Mouse (Mus musculus) right cerebral cortex, postnatal 14 days (tissue): ENCODE measurements around the gene Alk.
A peak's percentile ranks its signal among the peaks of the same experiment; 100 is the strongest.

Experiments
- DNase-seq: peaks from one replicate; pipeline ENCODE4 v3.0.0; 2022

Gene Alk

GRCm38 (mm10) chr17:72250482-72251405, 353.7 kb downstream of the Alk start:
- no peak for DNase-seq

DNA sequence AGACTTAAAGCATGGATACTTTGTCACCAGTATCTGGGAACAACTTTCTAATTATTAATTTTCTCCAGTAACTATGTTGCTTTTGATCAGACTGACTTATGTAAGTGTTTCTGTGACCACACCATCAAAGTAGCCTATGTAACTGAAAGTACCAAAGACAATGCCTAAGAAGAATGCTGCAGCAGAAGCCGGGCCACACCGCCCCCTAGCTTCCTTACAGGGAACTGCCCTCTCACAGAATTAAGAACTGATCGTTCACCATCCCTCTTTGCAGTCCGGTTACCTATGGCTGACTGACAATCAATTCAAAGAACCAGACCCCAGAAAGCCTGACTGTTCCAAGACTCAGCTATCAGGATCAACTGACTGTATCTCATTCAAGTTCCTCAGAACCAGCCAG, 362.4 kb downstream of the Alk start:
- DNase-seq, result peak; percentile 17

GRCm38 (mm10) chr17:72237315-72237714, 367.1 kb downstream of the Alk start:
- peak; percentile 53 for DNase-seq

GRCm38 (mm10) chr17:72230891-72231290, 373.5 kb downstream of the Alk start:
- no peak for DNase-seq

DNA sequence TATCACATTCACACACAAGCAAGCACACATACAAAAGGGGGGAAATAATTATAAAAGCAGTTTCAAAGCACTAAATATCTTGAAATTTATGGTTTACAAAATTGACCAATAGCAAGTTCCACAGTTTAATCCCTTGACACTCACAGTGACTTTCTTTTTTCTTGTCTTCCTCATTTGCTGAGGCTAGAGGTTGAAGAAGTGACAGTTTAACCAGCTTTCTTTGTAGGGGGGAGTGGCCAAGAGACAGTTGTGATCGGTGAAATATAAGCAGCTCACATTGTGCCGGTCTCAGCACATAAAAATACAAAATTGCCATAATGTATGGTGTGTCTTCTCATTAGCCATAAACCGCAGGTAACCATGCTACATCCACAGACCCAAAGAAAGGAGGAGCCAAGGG, 385.6 kb downstream of the Alk start:
- no peak for DNase-seq

- no peak for DNase-seq
Observed at GRCm38 (mm10) chr17:72197576-72197975, 406.9 kb downstream of the Alk start.

GRCm38 (mm10) chr17:72194976-72195650, 409.3 kb downstream of the Alk start:
- DNase-seq, result no peak

DNA sequence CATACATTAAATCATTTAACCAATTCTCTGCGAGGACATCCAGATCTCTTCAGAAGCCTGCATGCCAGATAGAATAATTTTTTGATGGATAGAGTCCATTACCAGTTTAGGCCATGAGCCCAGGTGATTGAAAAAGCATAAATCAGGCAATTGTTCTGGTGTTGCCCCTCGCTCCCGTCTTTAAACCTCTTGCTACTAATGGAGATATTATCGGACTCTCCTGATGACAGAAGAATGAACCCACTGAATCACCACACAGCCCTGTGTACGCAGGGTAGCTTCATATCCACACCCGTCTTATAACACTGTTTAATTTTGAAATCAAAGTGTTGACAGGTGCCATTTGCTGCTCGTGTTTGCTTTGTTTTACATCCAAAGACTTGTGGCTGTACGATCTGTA, 413.9 kb downstream of the Alk start:
- DNase-seq, result no peak

DNA sequence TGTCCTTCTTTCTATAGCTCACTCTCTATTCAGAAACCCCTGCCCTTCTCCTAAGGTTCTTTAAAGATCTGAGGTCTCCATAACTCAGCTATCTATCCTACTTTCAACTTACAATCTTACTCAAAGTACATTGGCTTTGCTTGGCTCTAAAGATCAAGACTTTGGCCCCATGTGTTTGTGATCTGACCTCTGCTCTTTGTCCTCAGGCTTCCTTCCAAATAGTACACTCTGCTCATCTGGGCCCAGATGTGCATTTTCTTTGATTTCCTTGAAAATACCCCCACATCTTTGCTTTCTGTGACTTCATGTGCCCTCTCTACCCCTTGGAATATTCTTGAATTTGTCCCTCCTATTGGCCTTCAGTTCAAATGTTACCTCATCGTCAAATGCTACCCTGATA, 417.4 kb downstream of the Alk start:
- DNase-seq, result no peak

DNA sequence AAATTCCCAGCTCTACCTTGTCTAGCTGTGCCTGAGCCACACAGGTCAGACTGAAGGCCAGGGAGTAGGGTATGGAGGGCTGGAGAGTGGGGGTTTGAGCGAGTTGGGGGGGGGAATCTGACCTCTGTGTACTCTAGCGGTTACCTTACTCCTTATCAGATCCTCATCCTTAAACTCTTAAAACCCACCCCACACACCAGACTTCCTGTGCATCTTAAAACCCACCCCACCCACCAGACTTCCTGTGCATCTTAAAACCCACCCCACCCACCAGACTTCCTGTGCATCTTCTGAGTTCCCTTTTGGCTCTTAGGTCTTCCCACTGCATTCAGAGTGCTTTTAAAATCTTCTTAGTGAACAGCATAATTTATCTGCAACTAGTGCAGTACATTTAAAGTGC, 422.0 kb downstream of the Alk start:
- DNase-seq, result no peak

DNA sequence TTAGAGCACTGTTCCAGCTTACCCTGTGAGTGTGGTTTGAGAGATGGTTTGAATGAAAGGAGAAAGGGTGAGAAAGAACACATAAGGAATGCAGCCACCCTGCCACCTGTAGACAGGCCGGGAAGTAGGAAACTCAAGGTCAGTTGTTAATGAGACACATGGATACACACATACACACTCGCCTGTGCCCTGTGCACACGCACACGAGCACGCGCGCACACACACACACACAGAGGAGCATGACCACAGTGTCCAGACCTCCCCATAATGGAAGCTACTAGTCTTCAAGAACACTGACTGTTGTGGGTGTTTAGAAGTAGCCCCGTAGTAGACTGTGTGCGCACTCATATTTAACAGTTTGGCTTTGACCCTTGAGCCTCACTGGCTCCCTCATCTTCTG, 424.2 kb downstream of the Alk start:
- no peak for DNase-seq

DNA sequence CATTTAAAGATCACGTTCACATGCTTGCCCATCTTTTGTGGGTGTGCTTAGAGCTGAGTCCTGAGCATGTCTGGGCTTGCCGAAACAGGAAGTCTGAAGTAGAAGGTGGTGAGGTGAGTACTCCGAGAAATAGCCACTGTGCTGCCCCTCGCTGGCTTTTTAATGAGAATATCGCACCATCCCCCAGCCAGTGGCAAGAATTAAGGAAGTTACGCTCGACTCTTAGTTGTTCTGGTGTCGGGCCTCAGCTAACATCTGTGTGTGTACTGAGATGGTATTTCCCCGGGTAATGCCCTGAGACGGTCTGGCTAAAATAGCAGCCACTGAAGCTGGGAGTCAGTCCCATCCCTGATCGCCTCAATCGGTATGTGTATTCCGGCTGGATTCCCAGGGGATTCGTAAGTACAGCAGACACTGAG, 424.7 kb downstream of the Alk start:
- DNase-seq, result no peak

- peak; percentile 27 for DNase-seq
Observed at GRCm38 (mm10) chr17:72173778-72174177, 430.6 kb downstream of the Alk start.

DNA sequence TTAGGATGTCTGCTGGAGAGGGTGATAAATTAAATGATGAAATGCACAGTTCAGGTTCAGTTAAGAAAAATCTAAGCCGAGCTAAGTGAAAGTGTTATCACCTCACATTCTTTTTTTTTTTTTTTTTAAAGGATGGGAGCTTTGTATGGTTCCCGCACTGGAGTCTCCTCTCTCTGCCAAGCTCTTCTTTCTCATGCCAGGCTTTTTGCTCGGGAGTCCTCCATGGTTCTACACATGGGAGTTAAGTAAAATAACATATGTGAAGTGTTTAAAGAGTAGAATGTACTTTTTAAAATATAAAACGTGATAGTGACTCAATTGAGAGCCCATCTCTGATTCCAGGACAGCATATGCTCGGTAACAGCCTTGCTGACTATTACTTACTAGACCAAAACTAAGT, 436.3 kb downstream of the Alk start:
- no peak for DNase-seq

DNA sequence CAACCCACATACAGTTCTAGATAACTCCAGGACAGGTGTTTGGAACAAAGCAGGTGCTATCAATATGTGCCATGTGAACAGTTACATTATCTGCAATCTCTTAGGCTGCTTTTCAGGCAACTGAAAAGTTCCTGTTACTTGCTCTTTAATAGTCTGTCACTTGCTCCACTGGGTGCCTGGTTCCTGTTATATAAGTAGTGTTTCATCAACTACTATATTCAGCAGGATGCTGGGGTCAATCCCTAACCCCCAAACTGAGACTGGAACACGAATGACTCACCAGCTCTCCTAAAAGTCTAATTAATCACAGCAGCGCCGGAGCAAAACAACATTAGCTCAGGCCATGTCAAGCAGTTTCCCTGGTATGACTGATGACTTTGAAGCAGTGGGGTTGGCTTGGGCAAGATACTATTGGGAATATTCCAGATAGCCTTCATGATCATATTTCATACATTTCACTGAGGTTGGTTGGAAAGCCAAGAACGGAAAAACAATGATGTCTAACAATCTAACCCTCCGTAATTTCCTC, 445.5 kb downstream of the Alk start:
- no peak for DNase-seq

GRCm38 (mm10) chr17:72157830-72158629, 446.4 kb downstream of the Alk start:
- no peak for DNase-seq

- DNase-seq, result no peak
Observed at GRCm38 (mm10) chr17:72153038-72153437, 451.4 kb downstream of the Alk start.

DNA sequence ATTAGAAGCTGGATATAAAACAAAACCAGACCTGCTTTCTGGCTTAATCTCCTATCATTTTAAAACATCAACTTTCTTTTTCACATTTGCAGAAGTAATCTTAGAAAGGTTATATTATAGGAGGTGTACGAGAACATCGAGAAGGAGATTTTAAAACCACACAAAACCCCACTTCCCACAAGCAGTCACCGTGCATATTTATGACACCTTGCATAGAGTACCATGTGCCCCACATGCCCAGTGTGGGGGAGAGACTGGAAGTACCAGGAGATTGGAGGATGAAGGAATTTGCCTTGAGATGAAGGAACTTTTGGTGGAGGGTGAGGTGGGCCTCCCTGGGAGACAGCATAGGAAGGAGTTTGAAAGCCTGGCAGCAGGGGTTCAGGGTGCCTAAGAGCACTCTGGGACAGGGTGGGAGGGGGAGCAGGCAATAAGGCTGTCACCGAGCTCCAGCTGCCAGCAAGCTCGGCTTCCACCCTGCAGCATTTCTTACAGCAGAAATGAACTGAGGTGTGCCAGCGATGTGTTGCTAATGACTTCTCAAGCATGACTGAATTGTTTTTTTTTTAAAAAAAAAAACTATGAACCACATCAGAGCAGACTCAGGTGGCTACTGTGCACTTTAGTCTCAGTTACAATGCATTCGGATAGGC, 459.4 kb downstream of the Alk start:
- no peak for DNase-seq

- no peak for DNase-seq
Observed at GRCm38 (mm10) chr17:72144461-72144860, 460.0 kb downstream of the Alk start.

DNA sequence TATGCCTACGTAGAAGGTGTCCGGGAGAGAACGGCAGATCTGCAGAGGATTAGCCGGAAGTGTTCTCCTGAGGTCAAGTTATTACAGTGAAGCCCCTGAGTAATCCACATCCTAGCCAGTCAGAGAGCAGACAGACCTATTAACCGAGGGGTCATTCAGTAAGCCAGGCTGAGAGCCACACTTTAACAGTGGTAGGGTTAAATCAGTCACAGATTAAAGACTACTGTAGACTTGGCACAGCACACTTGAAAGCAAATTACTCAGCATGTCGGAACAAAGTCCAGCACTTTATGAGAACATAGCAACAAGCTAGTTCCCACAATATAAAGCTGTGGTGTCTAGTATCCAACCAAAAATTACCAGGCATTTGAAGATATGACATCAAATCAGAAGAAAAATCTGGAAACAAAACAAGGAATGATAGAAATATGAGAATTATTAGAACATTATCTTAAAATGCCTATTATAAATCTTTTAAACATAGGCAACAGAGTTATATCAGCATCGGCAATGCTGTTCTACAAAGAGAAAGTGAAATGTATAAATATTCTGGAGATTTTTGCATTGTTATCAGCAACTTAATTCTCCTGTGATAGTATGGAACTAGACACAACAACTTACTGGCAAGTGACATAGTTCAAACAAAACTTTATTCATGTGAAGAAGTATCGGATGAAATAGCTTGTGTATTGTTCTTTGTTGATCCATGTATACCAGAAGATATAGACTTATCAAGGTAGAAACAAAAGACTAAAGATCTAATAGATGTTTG, 472.1 kb downstream of the Alk start:
- no peak for DNase-seq

DNA sequence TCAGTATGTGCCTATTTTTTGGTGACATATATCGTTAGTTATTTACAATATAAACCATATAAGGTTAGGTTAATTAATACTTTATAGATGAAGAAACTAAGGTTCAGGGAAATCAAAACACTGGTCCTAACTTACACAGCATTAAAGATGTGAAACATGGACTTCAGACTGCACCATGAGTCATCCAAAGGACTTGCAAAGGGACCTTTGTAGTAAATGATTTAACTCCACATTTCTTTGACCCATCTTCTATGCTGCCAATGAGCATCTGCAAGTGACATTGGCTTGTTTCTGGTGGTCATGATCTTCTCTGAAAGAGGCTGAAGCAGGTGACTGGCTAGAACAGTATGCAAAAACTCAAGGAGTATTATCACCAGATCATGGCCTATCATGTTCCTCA, 482.8 kb downstream of the Alk start:
- DNase-seq, result no peak

GRCm38 (mm10) chr17:72120278-72120677, 484.1 kb downstream of the Alk start:
- DNase-seq, result no peak
